Mouse (Mus musculus): Measurements from ENCODE around the gene Olfm4. TPM values are rescaled to one million over a fixed set of nuclear protein-coding genes. Genes with fewer than 3 reads are reported as not detected.

Gene Olfm4
- total and polyA plus RNA-seq, 2 experiments = 0.09 TPM; not detected in 1

- no peaks in the 10 kb centered on the region for H3K4me1 ChIP-seq (ENCODE audit: control insufficient read depth, insufficient read depth, low read length)
- H3K4me3 ChIP-seq (ENCODE audit: insufficient read depth, low read depth, low read length) = no peak overlapping the region
- WGBS = 72% methylated on average over 4 of the region's 4 CpGs
- H3K27ac ChIP-seq (replicated peaks; ENCODE audit: insufficient read depth, low read depth, low read length) = no peak overlapping the region
- no peaks in the 10 kb centered on the region for H3K27me3 ChIP-seq (ENCODE audit: control insufficient read depth, insufficient read depth, low read length)
- no peak for DNase-seq (ENCODE audit: extremely low read depth, low read depth, low spot score)
- H3K79me2 ChIP-seq (ENCODE audit: control insufficient read depth, insufficient read depth, low read length) = no peaks in the 10 kb centered on the region
- H3K9ac ChIP-seq (ENCODE audit: low read depth, low read length) = no peak overlapping the region
- TF ChIP-seq POLR2A (IDR thresholded peaks at IDR 0.05; ENCODE audit: extremely low read depth, insufficient read depth, low read length) = no peak
- TF ChIP-seq CTCF (IDR thresholded peaks at IDR 0.05; ENCODE audit: low read depth, low read length) = no peak
- no peaks in the 10 kb centered on the region for H3K36me3 ChIP-seq (ENCODE audit: control insufficient read depth, insufficient read depth, low read length)
Measured at GRCm38 (mm10) chr14:80039645-80040272, 55.9 kb downstream of the Olfm4 start.

GRCm38 (mm10) chr14:80046104-80046734 lies 62.3 kb downstream of the Olfm4 start:
- TF ChIP-seq CTCF (IDR thresholded peaks at IDR 0.05; ENCODE audit: low read depth, low read length) (no peak), POLR2A (IDR thresholded peaks at IDR 0.05; ENCODE audit: extremely low read depth, insufficient read depth, low read length) (no peak)
- no peaks in the 10 kb centered on the region for H3K36me3 ChIP-seq (ENCODE audit: control insufficient read depth, insufficient read depth, low read length)
- H3K4me1 ChIP-seq (ENCODE audit: control insufficient read depth, insufficient read depth, low read length) = no peaks in the 10 kb centered on the region
- no peaks in the 10 kb centered on the region for H3K79me2 ChIP-seq (ENCODE audit: control insufficient read depth, insufficient read depth, low read length)
- H3K4me3 ChIP-seq (ENCODE audit: insufficient read depth, low read depth, low read length) = no peak overlapping the region
- 80% methylated on average over 6 of the region's 6 CpGs for WGBS
- no peaks in the 10 kb centered on the region for H3K27me3 ChIP-seq (ENCODE audit: control insufficient read depth, insufficient read depth, low read length)
- H3K9ac ChIP-seq (ENCODE audit: low read depth, low read length) = no peak overlapping the region
- no peak for DNase-seq (ENCODE audit: extremely low read depth, low read depth, low spot score)
- H3K27ac ChIP-seq (replicated peaks; ENCODE audit: insufficient read depth, low read depth, low read length) = no peak overlapping the region

GRCm38 (mm10) chr14:80047368-80048101 lies 63.7 kb downstream of the Olfm4 start:
- Histone ChIP-seq H3K36me3 (ENCODE audit: control insufficient read depth, insufficient read depth, low read length) (no peaks in the 10 kb centered on the region), H3K79me2 (ENCODE audit: control insufficient read depth, insufficient read depth, low read length) (no peaks in the 10 kb centered on the region), H3K4me1 (ENCODE audit: control insufficient read depth, insufficient read depth, low read length) (no peaks in the 10 kb centered on the region), H3K27me3 (ENCODE audit: control insufficient read depth, insufficient read depth, low read length) (no peaks in the 10 kb centered on the region), H3K4me3 (ENCODE audit: insufficient read depth, low read depth, low read length) (no peak overlapping the region), H3K9ac (ENCODE audit: low read depth, low read length) (no peak overlapping the region), H3K27ac (replicated peaks; ENCODE audit: insufficient read depth, low read depth, low read length) (no peak overlapping the region)
- no peak for TF ChIP-seq CTCF (IDR thresholded peaks at IDR 0.05; ENCODE audit: low read depth, low read length)
- no peak for TF ChIP-seq POLR2A (IDR thresholded peaks at IDR 0.05; ENCODE audit: extremely low read depth, insufficient read depth, low read length)
- DNase-seq (ENCODE audit: extremely low read depth, low read depth, low spot score) = no peak
- 65% methylated on average over 5 of the region's 5 CpGs for WGBS

DNA sequence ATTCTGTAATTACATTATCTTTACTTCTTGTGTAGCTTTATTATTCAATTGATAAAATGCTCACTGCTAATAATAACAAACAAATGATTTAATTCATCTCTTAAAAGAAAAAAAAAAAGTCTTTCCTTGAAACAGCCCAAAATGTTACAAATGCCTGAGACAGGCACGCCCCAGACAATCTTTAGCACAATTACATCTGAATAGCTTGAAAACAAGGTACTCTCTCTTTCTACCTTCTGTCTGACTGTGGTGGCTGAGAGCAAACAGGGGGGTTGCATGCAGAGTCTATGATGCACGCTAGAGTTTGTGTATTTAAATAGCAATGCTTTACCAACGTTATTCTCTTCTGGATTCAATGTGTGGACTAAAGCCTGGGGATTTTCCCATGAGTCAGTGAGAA lies 71.8 kb downstream of the Olfm4 start:
- H3K36me3 ChIP-seq (ENCODE audit: control insufficient read depth, insufficient read depth, low read length) = no peaks in the 10 kb centered on the region

DNA sequence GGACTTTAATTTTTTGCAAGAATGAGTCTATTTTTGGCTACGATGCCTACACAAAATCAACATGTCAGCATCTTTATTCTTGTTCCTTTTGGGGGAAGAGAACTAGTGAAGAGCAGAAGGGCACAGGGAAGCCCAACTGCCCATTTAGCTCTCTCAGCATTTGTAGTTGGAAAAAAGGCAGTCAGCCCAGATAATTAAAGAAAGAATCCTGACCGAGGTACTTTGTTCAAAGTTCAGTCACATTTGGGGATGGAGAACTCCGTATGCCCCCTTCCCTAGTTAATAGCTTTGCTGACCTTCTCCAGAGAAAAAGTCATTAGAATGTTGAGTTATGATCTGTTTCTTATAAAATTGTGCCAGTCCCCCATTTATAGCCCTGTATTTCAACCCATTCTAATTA lies 77.8 kb downstream of the Olfm4 start:
- DNase-seq (ENCODE audit: extremely low read depth, low read depth, low spot score) = no peak
- WGBS = 87% methylated on average over 3 of the region's 3 CpGs
- H3K27ac ChIP-seq (replicated peaks; ENCODE audit: insufficient read depth, low read depth, low read length) = no peak overlapping the region

More for the DNA sequence above, 71.8 kb downstream of the Olfm4 start:
- TF ChIP-seq CTCF (IDR thresholded peaks at IDR 0.05; ENCODE audit: low read depth, low read length) = no peak
- TF ChIP-seq POLR2A (IDR thresholded peaks at IDR 0.05; ENCODE audit: extremely low read depth, insufficient read depth, low read length) = no peak
- Histone ChIP-seq H3K79me2 (ENCODE audit: control insufficient read depth, insufficient read depth, low read length) (no peaks in the 10 kb centered on the region), H3K9ac (ENCODE audit: low read depth, low read length) (no peak overlapping the region), H3K27ac (replicated peaks; ENCODE audit: insufficient read depth, low read depth, low read length) (no peak overlapping the region), H3K4me1 (ENCODE audit: control insufficient read depth, insufficient read depth, low read length) (no peaks in the 10 kb centered on the region), H3K27me3 (ENCODE audit: control insufficient read depth, insufficient read depth, low read length) (no peaks in the 10 kb centered on the region), H3K4me3 (ENCODE audit: insufficient read depth, low read depth, low read length) (no peak overlapping the region)
- 67% methylated on average over 3 of the region's 3 CpGs for WGBS
- no peak for DNase-seq (ENCODE audit: extremely low read depth, low read depth, low spot score)

More for the DNA sequence above, 77.8 kb downstream of the Olfm4 start:
- Histone ChIP-seq H3K36me3 (ENCODE audit: control insufficient read depth, insufficient read depth, low read length) (no peaks in the 10 kb centered on the region), H3K79me2 (ENCODE audit: control insufficient read depth, insufficient read depth, low read length) (no peaks in the 10 kb centered on the region), H3K27me3 (ENCODE audit: control insufficient read depth, insufficient read depth, low read length) (no peaks in the 10 kb centered on the region), H3K4me1 (ENCODE audit: control insufficient read depth, insufficient read depth, low read length) (no peaks in the 10 kb centered on the region), H3K4me3 (ENCODE audit: insufficient read depth, low read depth, low read length) (no peak overlapping the region), H3K9ac (ENCODE audit: low read depth, low read length) (no peak overlapping the region)
- TF ChIP-seq POLR2A (IDR thresholded peaks at IDR 0.05; ENCODE audit: extremely low read depth, insufficient read depth, low read length) = no peak
- no peak for TF ChIP-seq CTCF (IDR thresholded peaks at IDR 0.05; ENCODE audit: low read depth, low read length)

All from liver, adult 2 months (tissue).